Mouse (Mus musculus) right cerebral cortex, postnatal 36 days (tissue): ENCODE data around the gene Olfr279.
"Not testable (repeated sequence)": the region's sequence is repeated elsewhere in the genome, so short reads cannot be mapped to it uniquely, and the experiment has no call there.

Source experiments
- DNase-seq, 2 experiments: peaks; one replicate each; pipeline ENCODE4 v3.0.0; 2022; ENCODE audit warnings: low spot score in 2 of 2, mixed read lengths in 1 of 2

The Olfr279 gene

GRCm38 (mm10) chr15:98511386-98511928, 19.3 kb downstream of the Olfr279 start:
- DNase-seq = no peak

GRCm38 (mm10) chr15:98512232-98512631, 20.0 kb downstream of the Olfr279 start:
- no peak for DNase-seq

GRCm38 (mm10) chr15:98512799-98513321, 20.7 kb downstream of the Olfr279 start:
- peak in 1 of 2 experiments; percentile 45 for DNase-seq

- DNase-seq = not testable (repeated sequence)
These were observed 21.5 kb downstream of the Olfr279 start for GRCm38 (mm10) chr15:98513676-98514075.

DNA sequence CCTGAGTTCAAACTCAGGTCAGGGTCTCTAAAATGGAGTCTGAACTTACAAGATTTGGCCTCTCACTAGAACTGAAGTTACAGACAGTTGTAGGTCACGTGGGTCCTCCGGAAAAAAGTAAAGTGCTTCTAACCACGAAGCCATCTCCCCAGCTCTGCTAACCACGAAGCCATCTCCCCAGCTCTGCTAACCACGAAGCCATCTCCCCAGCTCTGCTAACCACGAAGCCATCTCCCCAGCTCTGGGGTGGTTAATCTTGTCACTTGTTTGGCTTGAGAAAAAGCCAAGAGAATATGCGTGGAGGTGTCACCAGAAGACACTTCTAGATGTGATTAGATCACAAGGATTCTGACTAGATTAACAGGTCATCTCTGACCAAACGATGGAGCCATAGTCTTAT, 21.9 kb downstream of the Olfr279 start:
- DNase-seq = no peak

- not testable (repeated sequence) for DNase-seq
These were observed 22.6 kb downstream of the Olfr279 start for GRCm38 (mm10) chr15:98514845-98515244.

DNA sequence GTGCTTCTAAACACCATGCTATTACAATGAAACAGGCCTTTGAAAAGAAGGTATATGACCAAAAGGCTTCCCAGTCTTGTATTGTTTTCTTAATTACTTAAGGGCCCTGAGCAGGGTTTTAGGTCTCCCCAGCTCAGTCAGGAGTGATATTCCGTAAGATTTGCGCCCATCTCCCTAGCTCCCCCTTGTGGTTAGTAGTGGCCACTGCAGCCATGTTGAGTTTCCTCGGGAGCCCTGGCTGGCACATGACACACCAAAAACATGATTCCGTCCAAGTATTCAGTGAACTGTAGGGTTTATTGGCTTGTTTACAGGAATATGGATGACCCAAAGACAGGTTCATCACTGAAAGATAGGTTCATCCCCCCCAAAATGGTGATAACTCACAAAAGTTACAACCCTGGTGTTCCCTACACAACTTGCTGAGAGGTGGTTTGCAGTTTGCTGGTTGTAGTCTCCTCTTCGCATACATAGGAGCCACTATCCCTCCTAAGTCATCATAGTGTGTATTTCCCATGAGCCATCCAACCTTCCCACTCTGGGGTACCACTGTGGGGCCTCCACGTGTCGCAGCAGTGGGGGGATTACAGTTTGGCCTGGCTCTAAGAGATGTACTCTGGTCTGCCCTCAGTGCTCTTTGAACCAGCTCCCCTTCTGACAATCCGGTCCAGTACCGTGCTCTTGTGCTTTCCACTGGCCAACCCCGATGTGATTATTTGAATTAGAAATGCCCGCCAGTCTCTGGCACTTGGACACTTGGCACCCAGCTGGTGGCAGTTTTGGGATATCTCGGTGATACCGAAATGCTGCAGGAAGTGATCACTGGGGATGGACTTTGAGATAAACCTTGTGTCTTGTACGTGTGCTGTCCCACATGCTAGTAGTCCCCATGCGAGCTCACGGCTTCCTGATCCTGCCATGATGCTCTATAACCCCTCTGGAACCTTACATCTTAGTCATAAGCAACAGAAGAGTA, 25.5 kb downstream of the Olfr279 start:
- no peak for DNase-seq

GRCm38 (mm10) chr15:98521245-98521644, 29.0 kb downstream of the Olfr279 start:
- DNase-seq = no peak

GRCm38 (mm10) chr15:98526057-98526456, 33.9 kb downstream of the Olfr279 start:
- DNase-seq = no peak

DNA sequence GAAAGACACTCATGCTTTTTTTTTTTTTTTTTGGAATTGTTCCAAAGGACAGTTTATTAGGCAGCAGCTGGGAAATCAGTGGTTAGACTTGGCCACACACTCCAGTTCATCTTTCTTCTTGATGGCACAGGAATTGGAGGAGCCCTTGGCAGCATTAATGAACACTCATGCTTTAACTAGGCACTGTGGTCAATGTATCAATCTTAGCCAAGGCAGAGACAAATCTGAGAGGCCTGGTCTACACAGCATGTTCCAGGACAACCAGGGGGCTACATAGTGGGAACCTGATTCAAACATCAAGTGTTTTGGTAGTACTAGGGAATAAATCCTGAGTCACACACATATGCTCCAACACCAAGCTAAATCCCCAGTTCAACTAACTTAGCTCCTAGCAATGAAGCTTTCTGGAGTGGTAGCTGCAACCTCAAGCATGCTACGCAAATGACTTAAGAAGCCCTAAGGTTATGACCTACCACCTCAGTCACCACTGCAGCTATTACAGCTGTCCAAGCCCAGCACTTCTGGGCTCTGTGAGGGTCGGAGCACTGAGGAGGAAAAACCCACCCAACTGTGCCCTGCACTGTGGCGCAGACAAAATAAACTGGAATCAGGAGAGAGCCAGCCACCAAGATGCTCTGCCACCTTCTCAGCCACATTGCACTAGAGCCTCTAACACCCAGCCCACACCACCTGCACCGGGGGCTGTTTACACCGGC, 35.0 kb downstream of the Olfr279 start:
- DNase-seq = no peak

DNA sequence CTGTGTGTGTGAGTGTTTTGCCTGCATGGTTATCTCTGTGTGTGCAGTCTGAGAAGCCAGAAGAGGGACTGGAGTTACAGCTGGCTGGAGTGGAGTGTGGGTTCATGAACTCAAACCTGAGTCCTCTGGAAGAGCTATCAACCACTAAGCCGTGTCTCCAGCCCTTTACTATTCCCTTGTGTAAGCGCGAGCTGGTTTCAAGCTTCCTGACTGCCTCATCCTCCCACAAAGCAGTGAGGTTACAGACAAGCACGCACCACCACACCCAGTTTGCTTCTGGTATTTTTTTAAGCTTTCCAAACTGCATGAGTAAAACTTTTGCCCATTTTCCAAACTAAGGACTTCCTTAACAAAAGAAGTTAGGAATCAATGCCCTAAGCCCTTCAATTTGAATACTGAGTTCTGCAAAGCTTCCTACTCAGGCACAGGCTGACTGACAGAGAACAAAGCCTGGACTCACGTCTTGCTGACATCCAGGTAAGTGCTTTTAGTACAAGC, 35.9 kb downstream of the Olfr279 start:
- no peak for DNase-seq

GRCm38 (mm10) chr15:98532281-98532680, 40.1 kb downstream of the Olfr279 start:
- no peak for DNase-seq

DNA sequence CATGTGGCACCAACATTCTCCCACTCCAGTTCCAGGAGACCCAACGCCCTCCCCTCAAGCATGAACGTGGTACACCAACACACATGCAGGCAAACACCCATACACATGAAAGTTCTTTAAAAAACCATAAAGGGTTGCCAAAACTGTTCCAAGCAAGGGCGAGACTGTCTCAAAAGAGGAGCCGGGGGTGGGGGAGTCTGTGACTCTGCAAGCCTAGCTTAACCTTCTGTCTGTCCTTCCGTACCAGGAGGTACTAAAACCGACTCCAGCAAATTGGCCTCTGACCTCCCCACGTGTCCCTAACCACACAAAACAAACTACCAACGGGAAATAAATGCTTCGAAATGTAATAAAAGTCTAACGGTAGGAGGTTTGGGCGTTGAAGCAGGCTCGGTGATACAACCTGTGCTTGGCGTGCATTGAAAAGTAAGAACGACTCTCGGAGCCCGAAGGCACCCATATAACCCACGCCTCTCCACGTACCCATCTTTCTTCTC, 40.9 kb downstream of the Olfr279 start:
- no peak for DNase-seq

GRCm38 (mm10) chr15:98533881-98534627, 41.9 kb downstream of the Olfr279 start, which contains the start of gene Kansl2:
Gene Kansl2, minus strand, starts transcription at chr15:98534264.
- peak; percentile 98 to 99 for DNase-seq

DNA sequence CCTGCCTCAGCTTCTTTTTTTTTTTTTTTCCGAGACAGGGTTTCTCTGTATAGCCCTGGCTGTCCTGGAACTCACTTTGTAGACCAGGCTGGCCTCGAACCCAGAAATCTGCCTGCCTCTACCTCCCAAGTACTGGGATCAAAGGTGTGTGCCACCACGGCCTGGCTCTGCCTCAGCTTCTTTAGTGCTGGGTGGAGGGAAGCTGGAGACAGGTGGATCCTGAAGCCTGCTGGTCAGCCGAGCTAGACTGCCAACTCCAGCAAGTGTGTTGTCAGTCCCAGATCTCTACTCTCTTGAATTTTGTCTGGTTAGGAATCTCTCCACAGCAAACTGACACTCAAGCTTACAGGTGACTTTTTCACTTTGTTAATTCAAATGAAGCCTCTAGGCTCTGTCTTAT, 43.7 kb downstream of the Olfr279 start:
- no peak for DNase-seq

DNA sequence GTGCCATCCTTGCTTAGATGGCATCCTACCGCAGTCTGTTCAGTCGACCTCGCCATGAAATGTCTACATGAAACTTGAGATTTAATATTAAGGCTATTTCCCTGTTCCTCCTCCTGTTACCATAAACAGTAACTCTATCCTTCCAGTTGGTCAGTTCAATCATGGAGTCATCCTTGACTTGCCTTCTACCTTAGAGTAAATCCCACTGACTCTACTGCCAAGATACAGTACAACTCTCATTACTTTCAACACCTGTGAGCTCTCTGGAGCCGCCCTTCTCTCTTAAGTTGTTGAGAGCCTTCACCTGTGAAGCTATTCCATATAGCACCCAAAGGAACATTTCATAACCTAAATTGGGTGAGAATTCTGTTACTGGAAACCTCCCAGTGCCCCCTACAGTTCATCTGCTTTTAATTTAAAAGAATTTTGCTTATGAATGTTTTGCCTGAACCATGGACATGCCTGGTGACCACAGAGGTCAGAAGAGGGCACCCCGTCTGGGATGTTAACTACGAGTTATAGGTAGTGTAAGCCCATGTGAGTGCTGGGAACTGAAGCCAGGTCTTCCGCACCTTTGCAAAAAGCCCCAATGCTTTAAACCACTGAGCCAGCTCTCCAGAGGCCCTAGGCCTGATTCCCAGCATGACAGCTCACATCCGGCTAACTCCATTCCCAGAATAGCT, 44.8 kb downstream of the Olfr279 start:
- no peak for DNase-seq

GRCm38 (mm10) chr15:98537923-98538322, 45.7 kb downstream of the Olfr279 start:
- no peak for DNase-seq

DNA sequence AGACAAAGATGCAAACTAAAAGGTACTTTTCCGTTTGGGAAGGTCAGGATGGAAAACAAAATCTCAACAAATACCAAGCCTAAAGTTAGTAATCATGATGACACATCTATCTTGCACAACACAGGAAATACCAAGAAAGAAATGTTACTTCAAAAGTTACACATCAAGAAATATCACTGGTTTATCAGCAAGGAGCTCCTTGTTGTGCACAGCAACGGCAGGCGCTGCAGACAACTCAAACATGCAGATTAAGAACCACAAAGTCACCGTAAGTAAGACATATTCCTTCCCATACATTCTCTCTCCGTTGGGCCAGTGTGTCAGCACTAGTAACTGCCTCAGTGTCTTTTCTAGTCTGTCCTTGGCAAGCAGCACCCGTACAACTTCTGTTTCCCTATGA, 48.9 kb downstream of the Olfr279 start:
- no peak for DNase-seq

DNA sequence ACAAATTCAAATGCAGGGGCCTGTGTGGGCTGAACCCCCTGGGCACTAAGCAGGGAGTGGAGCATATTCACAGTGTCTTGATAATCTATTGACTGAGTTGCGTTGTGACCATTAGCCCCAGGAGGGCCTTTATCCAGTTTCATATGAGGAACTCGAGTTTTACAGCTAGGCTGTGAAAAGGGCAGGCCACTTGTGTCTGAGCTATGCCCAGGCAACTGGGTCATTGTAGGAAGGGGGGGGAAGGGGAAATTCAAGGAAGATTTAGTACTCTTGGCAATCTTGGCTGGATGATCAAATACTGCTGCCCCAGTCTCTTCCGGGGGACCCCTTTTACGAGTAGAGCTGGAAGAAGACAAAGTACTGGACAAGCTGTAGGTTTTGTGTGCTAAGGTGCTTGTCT, 51.1 kb downstream of the Olfr279 start:
- no peak for DNase-seq

DNA sequence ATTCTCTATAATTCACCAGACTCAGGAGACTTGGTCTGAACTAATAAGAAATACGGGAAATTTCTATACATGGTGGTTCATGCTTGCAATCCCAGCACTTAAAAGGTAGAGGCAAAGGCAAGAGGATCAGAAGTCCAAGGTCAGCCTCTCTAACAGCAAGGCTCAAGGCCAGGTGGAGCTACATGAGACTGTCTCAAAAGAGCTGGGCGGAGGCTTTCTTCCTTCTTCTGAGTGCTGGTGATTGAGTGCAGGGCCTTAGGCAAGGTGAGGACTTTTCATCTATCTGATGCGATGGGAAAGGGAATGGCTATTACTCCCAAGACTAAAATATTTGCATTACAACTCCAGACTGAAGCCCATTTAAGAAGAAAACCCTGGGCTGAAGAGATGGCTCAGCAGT, 52.9 kb downstream of the Olfr279 start:
- no peak for DNase-seq
